Mouse (Mus musculus) neural tube, postnatal 0 days (tissue): ENCODE data around the gene Rgl3. TPM values are rescaled to one million over a fixed set of nuclear protein-coding genes. Genes with fewer than 3 reads are reported as not detected.

Experiments used
- polyA plus RNA-seq: library from polyadenylated mRNA; unstranded; fragments of >200 nt; fragmentation: Nextera tagmentation; extraction: Ambion mirVana; gene quantifications from 2 replicates; pipeline ENCODE4 v1.2.1, GENCODE M21; 2015

Gene Rgl3
- polyA plus RNA-seq, result 2.9 and 3.0 TPM in 2 replicates

DNA sequence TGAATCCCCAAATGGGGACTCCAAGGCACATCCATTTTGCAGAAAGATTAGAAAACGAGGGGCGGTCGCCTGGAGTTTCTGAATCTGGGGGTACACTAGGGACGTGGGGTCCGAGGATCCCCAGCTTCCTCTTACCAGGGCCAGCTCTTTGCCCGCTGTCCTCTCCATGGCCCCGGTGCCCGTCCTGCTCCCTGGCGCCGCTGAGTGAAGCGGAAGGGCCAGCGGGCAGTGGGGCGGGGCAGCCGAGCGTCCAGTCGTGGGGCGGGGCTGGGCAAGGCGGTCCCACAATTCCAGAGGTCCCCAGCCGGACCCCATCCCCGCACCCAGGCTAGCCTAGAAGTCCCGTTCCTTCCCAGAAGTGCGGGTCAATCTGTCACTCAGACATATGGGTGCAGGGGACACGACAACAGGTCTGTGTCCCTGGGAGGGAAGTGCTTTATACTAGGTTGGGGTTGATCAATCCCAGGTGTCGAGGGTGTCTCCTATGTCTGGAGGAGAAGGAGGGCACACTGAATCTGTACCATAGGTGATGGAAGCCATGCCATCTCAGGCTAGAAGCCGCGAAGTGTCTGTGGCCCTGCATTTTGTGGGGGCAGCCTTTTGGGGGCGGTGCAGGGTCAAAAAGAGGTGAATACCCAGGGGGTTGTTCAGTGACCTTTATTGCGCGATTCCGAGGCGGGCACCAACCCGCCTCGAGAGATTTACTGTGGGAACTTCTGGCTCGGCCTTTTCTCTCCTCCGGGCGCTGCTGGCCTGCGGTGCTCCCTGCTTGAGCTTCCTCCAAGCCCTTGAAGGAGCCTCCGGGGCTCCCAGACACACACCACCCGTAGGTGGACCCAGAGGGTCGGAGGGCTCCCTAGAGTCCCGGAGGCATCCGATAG, at the start of gene Rgl3:
Rgl3 (minus strand) TSS at position 217 of the 881 bp plus-strand sequence.

DNA sequence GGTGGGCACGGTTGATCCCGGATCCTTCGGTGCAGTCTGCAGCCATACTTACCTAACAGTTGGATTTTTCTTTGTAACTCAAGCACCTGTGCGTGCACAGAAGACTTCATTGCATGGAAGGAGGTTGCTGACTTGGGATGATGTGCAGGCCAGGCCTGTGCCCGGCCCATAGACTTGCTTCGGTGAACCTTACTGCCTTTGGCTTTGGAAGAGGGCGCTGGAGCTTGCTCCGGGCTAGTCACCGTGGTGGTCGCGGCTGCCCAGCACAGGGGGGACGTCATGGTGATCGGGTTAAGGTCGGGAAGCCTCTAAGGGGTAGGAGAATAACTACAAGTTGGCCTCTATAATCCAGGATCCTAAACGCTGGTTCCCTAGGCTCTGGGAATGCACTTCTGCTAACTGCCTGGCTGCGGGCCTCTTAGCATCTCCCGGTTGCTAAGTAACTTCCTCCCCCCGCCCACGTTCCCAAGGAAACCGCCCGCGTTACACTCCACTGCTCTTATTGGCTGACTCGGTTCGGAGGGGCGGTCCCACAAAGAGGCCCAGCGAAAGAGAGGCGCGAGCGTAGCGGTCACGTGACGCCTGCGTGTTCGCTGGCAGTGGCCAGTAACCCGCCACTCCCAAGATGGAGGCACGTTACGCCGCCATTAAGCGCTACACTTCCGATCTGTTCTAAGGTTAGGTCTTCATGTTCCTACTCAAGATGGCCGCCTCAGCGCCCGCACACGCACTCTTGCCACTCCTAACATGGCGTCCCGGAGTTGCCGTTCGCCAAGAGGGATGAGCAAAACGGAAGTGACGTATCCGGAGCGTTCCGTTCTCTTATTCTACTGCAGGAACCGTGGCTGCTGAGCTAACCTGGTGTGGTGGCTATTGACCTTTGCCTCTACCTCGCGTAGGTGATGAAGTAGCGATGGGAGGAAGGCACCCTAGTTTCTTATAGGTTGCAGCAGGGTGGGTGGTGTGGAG, 13.2 kb upstream of the Rgl3 start, which contains the start of the genes Ccdc151 and Prkcsh:
Ccdc151 (minus strand) TSS at position 441 of the 969 bp plus-strand sequence.
Prkcsh (plus strand) TSS at position 613 of the 969 bp plus-strand sequence.

DNA sequence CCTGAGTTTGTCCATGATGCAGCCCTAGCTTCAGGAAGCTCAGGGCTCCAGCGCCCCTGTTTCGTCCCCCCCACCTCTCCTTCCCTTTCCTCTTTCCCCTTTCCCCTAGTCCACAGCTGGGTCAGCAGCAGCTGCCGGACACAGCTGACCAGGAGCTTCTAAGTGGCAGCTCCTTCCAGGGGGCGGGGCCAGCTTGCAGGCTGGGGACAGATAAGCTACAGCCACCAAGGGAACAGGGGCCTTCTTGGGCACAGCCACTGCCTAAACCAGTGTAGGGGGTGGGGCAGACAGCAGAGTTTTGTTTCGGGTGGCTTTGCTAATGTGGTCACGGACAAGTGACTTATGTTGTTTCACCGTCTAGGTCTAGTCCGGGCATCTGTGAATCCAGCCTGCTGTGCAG, 25.8 kb downstream of the Rgl3 start, which contains the start of gene Epor:
Epor (minus strand) TSS at position 90 of the 400 bp plus-strand sequence.

DNA sequence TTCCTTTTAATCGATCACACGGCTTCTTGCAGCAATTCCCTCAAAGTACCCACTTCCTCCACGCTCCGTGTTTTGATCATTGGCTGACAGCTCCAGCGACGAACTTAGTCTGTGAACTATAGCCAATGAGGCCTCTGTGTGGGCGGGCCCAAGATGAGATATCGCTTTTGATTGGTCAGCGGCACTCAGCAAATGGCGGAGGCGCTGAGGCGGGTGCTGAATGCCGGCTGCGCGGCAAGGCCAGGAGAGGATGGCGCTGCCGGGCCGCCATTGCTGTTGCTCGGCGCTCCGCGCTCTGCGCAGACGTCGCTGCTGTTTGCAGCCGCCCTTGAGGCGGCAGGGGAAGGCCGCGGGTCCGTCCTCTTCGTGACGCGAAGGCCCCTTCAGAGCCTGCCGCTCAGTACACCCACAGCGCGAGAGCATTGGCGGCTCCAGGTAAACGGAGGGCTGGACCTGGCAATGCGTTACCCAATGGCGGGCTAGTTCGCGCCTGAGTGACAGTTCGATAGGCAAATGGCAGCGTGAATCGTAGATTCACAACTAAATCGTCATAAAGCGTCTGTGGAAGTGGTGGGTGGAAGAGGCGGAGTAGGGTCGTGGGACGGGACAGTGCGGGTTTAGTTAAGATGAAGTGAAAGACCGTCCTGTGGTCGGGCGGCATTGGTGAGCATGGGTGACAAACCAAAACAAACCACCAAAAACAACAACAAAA, 33.5 kb downstream of the Rgl3 start, which contains the start of gene Swsap1:
Swsap1 (plus strand) TSS at position 186 of the 712 bp plus-strand sequence.

DNA sequence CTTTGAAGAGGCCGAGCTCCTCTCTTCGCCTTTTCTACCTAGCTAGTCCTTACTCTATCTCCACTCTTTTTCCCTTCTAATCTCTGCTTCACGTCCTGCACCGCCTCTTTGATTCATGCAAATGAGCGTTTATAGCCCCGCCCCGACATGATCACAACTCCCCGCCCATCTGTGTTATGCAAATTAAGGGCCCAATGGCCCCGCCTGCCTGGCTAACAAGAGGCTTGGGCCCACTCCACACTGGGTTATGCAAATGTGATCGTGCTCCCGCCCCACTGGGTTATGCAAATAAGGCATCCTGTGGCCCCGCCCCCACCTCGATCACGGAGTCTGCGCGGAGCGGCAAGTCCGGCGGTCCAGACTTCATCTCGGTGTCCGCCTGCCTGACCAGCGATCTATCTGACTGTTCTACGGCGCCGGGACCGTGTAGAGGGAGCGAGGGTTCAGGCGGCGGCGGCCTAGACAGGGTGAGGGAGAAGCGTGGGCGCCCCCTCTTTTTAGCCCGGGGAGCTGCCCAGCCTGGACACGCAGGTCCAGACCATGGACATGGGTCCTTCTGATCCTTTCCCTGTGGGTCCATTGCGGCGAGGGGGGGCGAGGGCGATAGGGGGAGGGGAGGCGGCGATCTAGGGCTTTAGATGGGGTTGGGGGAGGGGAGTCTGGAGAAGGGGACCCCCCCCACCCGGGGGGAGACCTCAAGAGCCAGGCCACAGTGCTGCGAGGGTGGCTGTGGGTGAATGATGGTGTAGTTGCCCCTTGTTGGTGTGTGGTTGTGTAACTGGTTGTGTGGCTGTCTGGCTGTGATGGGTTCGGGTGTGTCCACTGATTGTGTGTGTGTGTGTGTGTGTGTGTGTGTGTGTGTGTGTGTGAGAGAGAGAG, 52.3 kb downstream of the Rgl3 start, which contains the start of gene Plppr2:
Plppr2 (plus strand) TSS at position 342 of the 879 bp plus-strand sequence.

DNA sequence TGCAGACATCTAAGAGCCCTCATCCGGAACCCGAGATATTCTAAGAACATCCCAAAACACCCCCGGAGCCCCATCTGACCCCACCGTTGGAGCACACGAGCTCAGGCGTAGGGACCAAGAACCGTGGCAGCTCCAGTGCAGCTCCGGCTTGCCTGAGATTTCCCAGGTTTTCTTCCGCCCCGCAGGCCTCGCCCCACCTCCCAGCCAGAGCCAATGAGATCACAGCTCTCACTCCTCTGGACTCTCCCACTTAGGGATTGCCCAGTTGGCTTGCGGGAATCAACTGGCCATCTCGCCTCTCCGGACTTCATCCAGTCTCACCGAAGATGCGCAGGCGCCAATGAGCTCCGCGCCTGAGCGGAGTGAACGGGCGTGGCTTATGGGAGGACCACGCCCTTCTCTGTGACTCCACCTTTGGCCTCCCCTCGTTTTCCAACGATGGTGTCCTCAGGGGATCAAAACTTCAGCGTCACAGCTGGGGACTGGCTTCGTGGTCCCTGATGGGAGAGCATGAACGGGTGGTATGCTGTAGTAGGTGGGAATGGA, 62.0 kb downstream of the Rgl3 start, which contains the start of the genes Ccdc159 and Tmem205:
Ccdc159 (plus strand) TSS at position 264 of the 546 bp plus-strand sequence.
Tmem205 (minus strand) TSS at position 349 of the 546 bp plus-strand sequence.

Other genes with a start within 250 kb of the Rgl3 start
- gene Spc24, start 229.1 kb downstream of the Rgl3 start, polyA plus RNA-seq, result 11.5 and 14.8 TPM in 2 replicates
- gene Kank2, start 190.7 kb downstream of the Rgl3 start, polyA plus RNA-seq, result 3.9 and 4.1 TPM in 2 replicates
- gene Angptl8, start 153.9 kb downstream of the Rgl3 start, polyA plus RNA-seq, result 0.83 and 0.90 TPM in 2 replicates
- gene Dock6, start 136.8 kb downstream of the Rgl3 start, polyA plus RNA-seq, result 13.8 and 14.4 TPM in 2 replicates
- 20.0 and 20.9 TPM in 2 replicates for gene Rab3d, start 71.3 kb downstream of the Rgl3 start, polyA plus RNA-seq
- 4.5 and 6.7 TPM in 2 replicates for gene Ccdc159, start 62.0 kb downstream of the Rgl3 start, polyA plus RNA-seq
- gene Tmem205, start 61.9 kb downstream of the Rgl3 start, polyA plus RNA-seq, result 65.2 and 67.6 TPM in 2 replicates
- 103 and 112 TPM in 2 replicates for gene Plppr2, start 52.4 kb downstream of the Rgl3 start, polyA plus RNA-seq
- 7.8 and 8.5 TPM in 2 replicates for gene Swsap1, start 33.7 kb downstream of the Rgl3 start, polyA plus RNA-seq
- gene Epor, start 25.9 kb downstream of the Rgl3 start, polyA plus RNA-seq, result 1.4 and 1.6 TPM in 2 replicates
- 3.5 and 4.1 TPM in 2 replicates for gene Ccdc151, start 13.2 kb upstream of the Rgl3 start, polyA plus RNA-seq
- gene Prkcsh, start 13.4 kb upstream of the Rgl3 start, polyA plus RNA-seq, result 70.2 and 80.7 TPM in 2 replicates
- 66.7 and 78.4 TPM in 2 replicates for gene Elavl3, start 62.6 kb upstream of the Rgl3 start, polyA plus RNA-seq
- gene Gm49318, start 81.8 kb upstream of the Rgl3 start, polyA plus RNA-seq, result not detected in 2 replicates
- gene Zfp653, start 81.9 kb upstream of the Rgl3 start, polyA plus RNA-seq, result 12.5 and 14.7 TPM in 2 replicates
- gene Ecsit, start 96.0 kb upstream of the Rgl3 start, polyA plus RNA-seq, result 61.0 and 63.4 TPM in 2 replicates
- 0.65 and 0.96 TPM in 2 replicates for gene Cnn1, start 109.8 kb upstream of the Rgl3 start, polyA plus RNA-seq
- gene Elof1, start 127.7 kb upstream of the Rgl3 start, polyA plus RNA-seq, result 187 and 193 TPM in 2 replicates
- gene Acp5, start 146.3 kb upstream of the Rgl3 start, polyA plus RNA-seq, result 4.5 and 13.7 TPM in 2 replicates
- 109 and 121 TPM in 2 replicates for gene Pigyl, start 167.4 kb upstream of the Rgl3 start, polyA plus RNA-seq
- gene Zfp872, start 198.6 kb upstream of the Rgl3 start, polyA plus RNA-seq, result 0.27 and 0.32 TPM in 2 replicates
- 9.5 and 12.0 TPM in 2 replicates for gene Zfp809, start 236.3 kb upstream of the Rgl3 start, polyA plus RNA-seq